Mouse (Mus musculus) ES-E14 (cell line): ENCODE results near the gene Reln. TPM values are rescaled to one million over a fixed set of nuclear protein-coding genes. Genes with fewer than 3 reads are reported as not detected.

Source experiments
- DNase-seq: peaks from one replicate; pipeline ENCODE4 v3.0.0-alpha.2; 2013; ENCODE audit warnings: low read depth, low spot score
- H3K27ac ChIP-seq: 2 replicates; pipeline ENCODE4 v1.5.1; 2012; ENCODE audit warnings: low read depth, mild to moderate bottlenecking, low read length, moderate library complexity, mixed read lengths; ENCODE audit not compliant: poor library complexity, insufficient read depth, severe bottlenecking
- H3K36me3 ChIP-seq: 2 replicates; pipeline ENCODE4 v1.6.1; 2012; ENCODE audit warnings: mild to moderate bottlenecking, low read length, moderate library complexity, mixed read lengths; ENCODE audit not compliant: control insufficient read depth, poor library complexity, insufficient read depth, severe bottlenecking
- H3K4me1 ChIP-seq, 2 experiments: fragments of 150-350 bp in 1 of 2; sonication (generic) in 1 of 2; 2 replicates each; pipeline ENCODE4 v1.6.1; 2012; ENCODE audit warnings: low read length in 2 of 2, mild to moderate bottlenecking in 1 of 2, mixed read lengths in 1 of 2; ENCODE audit not compliant: control insufficient read depth in 2 of 2, insufficient read depth in 2 of 2, poor library complexity in 1 of 2
- H3K4me3 ChIP-seq, 2 experiments: fragments of 150-350 bp in 1 of 2; sonication (generic) in 1 of 2; 2 replicates each; pipeline ENCODE4 v1.5.1; 2012; ENCODE audit warnings: low read length in 2 of 2, low read depth in 1 of 2, mild to moderate bottlenecking in 1 of 2, mixed read lengths in 1 of 2; ENCODE audit not compliant: insufficient read depth in 1 of 2, poor library complexity in 1 of 2, severe bottlenecking in 1 of 2
- H3K9ac ChIP-seq: 2 replicates; pipeline ENCODE4 v1.6.1; 2012; ENCODE audit warnings: low read depth, mild to moderate bottlenecking, low read length, mixed read lengths; ENCODE audit not compliant: poor library complexity, insufficient read depth, severe bottlenecking
- H3K9me3 ChIP-seq: fragments of 150-350 bp; sonication (generic); 2 replicates; pipeline ENCODE4 v1.6.1; 2012; ENCODE audit warnings: low read depth, mild to moderate bottlenecking, low read length; ENCODE audit not compliant: control insufficient read depth, insufficient read depth
- CHD2 ChIP-seq: IDR thresholded peaks from 2 replicates; pipeline ENCODE4 v1.6.1; 2014; ENCODE audit warnings: mild to moderate bottlenecking, low read depth, low read length, inconsistent platforms
- HCFC1 ChIP-seq: IDR thresholded peaks from 2 replicates; pipeline ENCODE4 v1.6.1; 2012; ENCODE audit warnings: low read length, inconsistent platforms, borderline replicate concordance; ENCODE audit not compliant: insufficient read depth
- MAFK ChIP-seq: IDR thresholded peaks from 2 replicates; pipeline ENCODE4 v1.6.1; 2014; ENCODE audit warnings: mild to moderate bottlenecking, low read depth, low read length, inconsistent platforms; ENCODE audit not compliant: insufficient read depth
- ZC3H11A ChIP-seq: IDR thresholded peaks from 2 replicates; pipeline ENCODE4 v1.6.1; 2012; ENCODE audit warnings: low read depth, mild to moderate bottlenecking, inconsistent platforms, low read length, borderline replicate concordance
- ZNF384 ChIP-seq: IDR thresholded peaks from 2 replicates; pipeline ENCODE4 v1.6.1; 2012; ENCODE audit warnings: low read depth, low read length, inconsistent platforms
- in situ Hi-C, 2 experiments: fragments of 600-800 bp; cut with MboI; formaldehyde crosslinking; loops; one replicate each; pipeline ENCODE4 v1.15.1; 2025; ENCODE audit warnings: low sequenced_read_pairs in 2 of 2, inconsistent platforms in 1 of 2; ENCODE audit not compliant: unreplicated experiment in 2 of 2
- total RNA-seq: library from RNA; depleted of rRNA; stranded (reverse); fragments of 300-350 nt; gene quantifications from 2 replicates; pipeline ENCODE4 v1.2.3, GENCODE M21; 2012

Reln gene
- total RNA-seq, 1 experiment, result 2.1 TPM

- in situ Hi-C loops, result no loop called here
- TF ChIP-seq ZNF384 (no peak), HCFC1 (no peak), ZC3H11A (no peak), CHD2 (no peak), MAFK (no peak)
- DNase-seq, result no peak
Measured at GRCm38 (mm10) chr5:21912835-21913530, 431.5 kb downstream of the Reln start.

GRCm38 (mm10) chr5:21910726-21911125, 433.8 kb downstream of the Reln start:
- Histone ChIP-seq H3K4me3 (no peak overlapping the region), H3K36me3 (no peaks in the 10 kb centered on the region), H3K9me3 (no peaks in the 10 kb centered on the region), H3K27ac (no peak overlapping the region), H3K4me1 (peaks cover 0 to 7% of the 10 kb centered on the region in 2 experiments; a peak in 2 of 4 replicates), H3K9ac (no peak overlapping the region)
- no peak for DNase-seq
- in situ Hi-C loops, result no loop called here
- no peak; the same call in 1 of the 2 replicates for TF ChIP-seq ZNF384
- no peak for TF ChIP-seq CHD2
- TF ChIP-seq ZC3H11A, result no peak
- TF ChIP-seq MAFK, result no peak
- TF ChIP-seq HCFC1, result no peak

More at GRCm38 (mm10) chr5:21912835-21913530, 431.5 kb downstream of the Reln start:
- Histone ChIP-seq H3K36me3 (no peaks in the 10 kb centered on the region), H3K4me3 (no peak overlapping the region), H3K27ac (no peak overlapping the region), H3K9me3 (no peaks in the 10 kb centered on the region), H3K9ac (no peak overlapping the region), H3K4me1 (peaks cover 0 to 5% of the 10 kb centered on the region in 2 experiments; a peak in 2 of 4 replicates)

- Histone ChIP-seq H3K9ac (no peak overlapping the region), H3K4me3 (no peak overlapping the region), H3K27ac (no peak overlapping the region), H3K9me3 (no peaks in the 10 kb centered on the region), H3K36me3 (no peaks in the 10 kb centered on the region), H3K4me1 (peaks cover 0 to 4% of the 10 kb centered on the region in 2 experiments; a peak in 1 of 4 replicates)
- in situ Hi-C loops, result no loop called here
- no peak for TF ChIP-seq MAFK
- no peak for DNase-seq
Measured at GRCm38 (mm10) chr5:21909713-21910112, 434.8 kb downstream of the Reln start.

- TF ChIP-seq ZC3H11A, result no peak
- TF ChIP-seq MAFK, result no peak
- TF ChIP-seq HCFC1, result no peak
- TF ChIP-seq ZNF384, result no peak
- TF ChIP-seq CHD2, result no peak
- H3K4me3 ChIP-seq, result no peak overlapping the region
- H3K36me3 ChIP-seq, result no peaks in the 10 kb centered on the region
- H3K27ac ChIP-seq, result no peak overlapping the region
- DNase-seq, result no peak
- in situ Hi-C loops, result no loop called here
- no peaks in the 10 kb centered on the region for H3K9me3 ChIP-seq
- no peak overlapping the region for H3K9ac ChIP-seq
- peaks cover 3 to 6% of the 10 kb centered on the region in 2 experiments; a peak in 3 of 4 replicates for H3K4me1 ChIP-seq
Measured at GRCm38 (mm10) chr5:21901411-21901810, 443.1 kb downstream of the Reln start.

GRCm38 (mm10) chr5:21900891-21901290, 443.6 kb downstream of the Reln start:
- H3K36me3 ChIP-seq, result no peaks in the 10 kb centered on the region
- no peak for DNase-seq
- in situ Hi-C loops, result no loop called here
- H3K4me1 ChIP-seq, result peaks cover 3 to 6% of the 10 kb centered on the region in 2 experiments; a peak in 3 of 4 replicates
- H3K27ac ChIP-seq, result no peak overlapping the region
- H3K4me3 ChIP-seq, result no peak overlapping the region
- no peaks in the 10 kb centered on the region for H3K9me3 ChIP-seq
- TF ChIP-seq MAFK (no peak), ZNF384 (no peak), HCFC1 (no peak), ZC3H11A (no peak), CHD2 (no peak)
- no peak overlapping the region for H3K9ac ChIP-seq
